Mouse (Mus musculus): Measurements from ENCODE around the gene AI464131.

Gene AI464131

GRCm38 (mm10) chr4:41504325-41504724 is 1.4 kb upstream of the AI464131 start:
- DNase-seq, result peak; percentile 24

- DNase-seq, result peak; percentile 58
Measured at GRCm38 (mm10) chr4:41502171-41502940, 520 bp downstream of the AI464131 start.

- DNase-seq, result no peak
Measured at GRCm38 (mm10) chr4:41500787-41501186, 2.1 kb downstream of the AI464131 start.

GRCm38 (mm10) chr4:41499619-41500018 is 3.3 kb downstream of the AI464131 start:
- DNase-seq, result no peak

- DNase-seq, result peak; percentile 53
Measured at GRCm38 (mm10) chr4:41498921-41499391, 3.9 kb downstream of the AI464131 start.

- peak; percentile 29 for DNase-seq
Measured at GRCm38 (mm10) chr4:41497995-41498845, 4.7 kb downstream of the AI464131 start.

GRCm38 (mm10) chr4:41497579-41497978 is 5.3 kb downstream of the AI464131 start:
- DNase-seq, result peak; percentile 70

- no peak for DNase-seq
Measured at GRCm38 (mm10) chr4:41497046-41497445, 5.8 kb downstream of the AI464131 start.

- DNase-seq, result no peak
Measured at GRCm38 (mm10) chr4:41495850-41496249, 7.0 kb downstream of the AI464131 start.

- no peak for DNase-seq
Measured at GRCm38 (mm10) chr4:41495076-41495475, 7.8 kb downstream of the AI464131 start.

GRCm38 (mm10) chr4:41494378-41494777 is 8.5 kb downstream of the AI464131 start:
- no peak for DNase-seq

GRCm38 (mm10) chr4:41493464-41494116 is 9.3 kb downstream of the AI464131 start:
- DNase-seq, result no peak

- no peak for DNase-seq
Measured at GRCm38 (mm10) chr4:41492951-41493350, 9.9 kb downstream of the AI464131 start.

- no peak for DNase-seq
Measured at GRCm38 (mm10) chr4:41481601-41482017, 21.3 kb downstream of the AI464131 start.

GRCm38 (mm10) chr4:41480254-41480653 is 22.6 kb downstream of the AI464131 start:
- no peak for DNase-seq

GRCm38 (mm10) chr4:41479456-41479804 is 23.4 kb downstream of the AI464131 start:
- DNase-seq, result no peak

- DNase-seq, result no peak
Measured at GRCm38 (mm10) chr4:41478751-41479455, 24.0 kb downstream of the AI464131 start.

GRCm38 (mm10) chr4:41477648-41478160 is 25.2 kb downstream of the AI464131 start:
- DNase-seq, result no peak

- DNase-seq, result no peak
Measured at GRCm38 (mm10) chr4:41471384-41471689, 31.5 kb downstream of the AI464131 start.

- DNase-seq, result no peak
Measured at GRCm38 (mm10) chr4:41470684-41471383, 32.0 kb downstream of the AI464131 start.

- DNase-seq, result no peak
Measured at GRCm38 (mm10) chr4:41470051-41470683, 32.7 kb downstream of the AI464131 start.

Measured in retina, postnatal 1 day (tissue).